Mouse (Mus musculus) myocyte (in vitro differentiated cells): ENCODE measurements around the gene Ptk6.

Source experiments
- CEBPB ChIP-seq: IDR thresholded peaks from 2 replicates; pipeline ENCODE4 v1.6.1; 2011; ENCODE audit warnings: mild to moderate bottlenecking, moderate library complexity; ENCODE audit not compliant: poor library complexity, insufficient read depth, severe bottlenecking
- E2F4 ChIP-seq: IDR thresholded peaks from one replicate; pipeline ENCODE4 v1.6.1; 2011; ENCODE audit warnings: mild to moderate bottlenecking, control low read depth, moderate library complexity; ENCODE audit not compliant: insufficient read depth
- MAX ChIP-seq: IDR thresholded peaks from one replicate; pipeline ENCODE4 v1.6.1; 2011; ENCODE audit warnings: low read depth, mild to moderate bottlenecking, control low read depth
- MYOD1 ChIP-seq, 3 experiments: IDR thresholded peaks; one replicate each; pipeline ENCODE4 v1.6.1; 2011; ENCODE audit warnings: control low read depth in 2 of 3, low read depth in 2 of 3, mild to moderate bottlenecking in 2 of 3, moderate library complexity in 1 of 3; ENCODE audit not compliant: insufficient read length in 2 of 3, control insufficient read depth in 1 of 3
- MYOG ChIP-seq, 3 experiments: IDR thresholded peaks; one replicate each; pipeline ENCODE4 v1.6.1; 2011; ENCODE audit warnings: control low read depth in 2 of 3, low read depth in 2 of 3, mild to moderate bottlenecking in 2 of 3; ENCODE audit not compliant: insufficient read length in 2 of 3, control insufficient read depth in 1 of 3, insufficient read depth in 1 of 3
- POLR2A ChIP-seq: IDR thresholded peaks from one replicate; pipeline ENCODE4 v1.6.1; 2011; ENCODE audit warnings: low read depth, mild to moderate bottlenecking, control low read depth, moderate library complexity; ENCODE audit not compliant: insufficient read length
- POLR2AphosphoS2 ChIP-seq: IDR thresholded peaks from one replicate; pipeline ENCODE4 v1.6.1; 2011; ENCODE audit warnings: low read depth, control low read depth; ENCODE audit not compliant: insufficient read length
- REST ChIP-seq: IDR thresholded peaks from one replicate; pipeline ENCODE4 v1.6.1; 2011; ENCODE audit warnings: mild to moderate bottlenecking, control low read depth, moderate library complexity; ENCODE audit not compliant: insufficient read depth, insufficient read length
- TCF12 ChIP-seq: IDR thresholded peaks from one replicate; pipeline ENCODE4 v1.6.1; 2011; ENCODE audit warnings: mild to moderate bottlenecking, control low read depth; ENCODE audit not compliant: poor library complexity, insufficient read depth, severe bottlenecking
- USF1 ChIP-seq: IDR thresholded peaks from one replicate; pipeline ENCODE4 v1.6.1; 2011; ENCODE audit warnings: low read depth, mild to moderate bottlenecking, control low read depth, moderate library complexity

DNA sequence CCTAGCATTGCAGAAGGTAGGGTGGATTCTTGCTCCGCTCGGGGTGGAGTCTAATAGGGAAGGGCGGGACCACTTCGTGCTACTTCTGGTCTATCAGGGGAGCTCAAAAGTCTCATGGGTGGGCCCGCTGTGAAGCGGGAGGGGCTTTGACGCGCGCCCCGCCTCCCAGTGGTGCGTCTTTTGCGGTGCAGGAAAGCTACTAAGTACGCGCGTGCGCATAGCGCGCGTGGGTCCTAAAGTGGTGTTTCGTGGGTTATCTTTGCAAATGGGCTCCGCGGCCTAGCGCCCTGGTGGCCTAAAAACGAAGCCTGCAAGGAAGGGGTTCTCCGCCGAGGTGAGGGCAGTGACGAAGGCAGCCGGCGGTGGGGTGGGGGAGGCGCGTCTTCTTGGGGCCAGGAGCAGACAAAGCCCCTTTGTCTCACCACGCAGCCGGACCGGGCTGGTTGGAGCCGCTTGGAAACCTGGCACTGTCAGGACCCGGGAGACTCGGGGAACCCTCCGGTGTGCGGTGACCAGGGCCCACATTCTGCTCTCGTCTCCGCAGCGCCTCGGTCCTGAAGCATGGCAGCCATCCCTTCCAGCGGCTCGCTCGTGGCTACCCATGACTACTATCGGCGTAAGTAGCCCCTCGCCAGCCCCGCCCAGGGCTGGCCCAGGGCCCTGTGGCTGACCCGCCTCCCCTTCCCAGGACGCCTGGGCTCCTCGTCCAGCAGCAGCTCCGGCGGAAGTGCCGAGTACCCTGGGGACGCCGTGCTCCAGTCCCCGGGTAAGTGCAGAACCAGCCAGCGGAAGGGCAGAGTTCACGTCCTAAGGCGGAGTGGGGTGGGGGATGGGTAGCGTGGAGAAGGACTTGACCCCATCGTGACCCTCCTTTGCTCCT is 15.2 kb downstream of the Ptk6 start, which contains the start of gene Ppdpf:
- TF ChIP-seq POLR2A = peak; percentile 74
- no peak for TF ChIP-seq TCF12
- TF ChIP-seq MYOD1 (IDR thresholded peaks at IDR 0.05; ENCODE audit: control insufficient read depth in 1 of 3, insufficient read length in 2 of 3, low read depth in 2 of 3) = no peak
- TF ChIP-seq USF1 = no peak
- peak; percentile 83 for TF ChIP-seq POLR2AphosphoS2
- peak; percentile 30 for TF ChIP-seq E2F4
- TF ChIP-seq MAX = no peak
- no peak for TF ChIP-seq CEBPB
- no peak for TF ChIP-seq REST
- TF ChIP-seq MYOG (IDR thresholded peaks at IDR 0.05; ENCODE audit: control insufficient read depth in 1 of 3, insufficient read depth in 1 of 3, insufficient read length in 2 of 3, low read depth in 2 of 3) = no peak
